Mouse (Mus musculus): Measurements from ENCODE around the gene Trove2. TPM values are rescaled to one million over a fixed set of nuclear protein-coding genes. Genes with fewer than 3 reads are reported as not detected.
"Not testable (repeated sequence)": the region's sequence is repeated elsewhere in the genome, so short reads cannot be mapped to it uniquely, and the experiment has no call there.

The Trove2 gene
- total RNA-seq, 2 experiments from 2014 or later, result 2.9 to 3.5 TPM

DNA sequence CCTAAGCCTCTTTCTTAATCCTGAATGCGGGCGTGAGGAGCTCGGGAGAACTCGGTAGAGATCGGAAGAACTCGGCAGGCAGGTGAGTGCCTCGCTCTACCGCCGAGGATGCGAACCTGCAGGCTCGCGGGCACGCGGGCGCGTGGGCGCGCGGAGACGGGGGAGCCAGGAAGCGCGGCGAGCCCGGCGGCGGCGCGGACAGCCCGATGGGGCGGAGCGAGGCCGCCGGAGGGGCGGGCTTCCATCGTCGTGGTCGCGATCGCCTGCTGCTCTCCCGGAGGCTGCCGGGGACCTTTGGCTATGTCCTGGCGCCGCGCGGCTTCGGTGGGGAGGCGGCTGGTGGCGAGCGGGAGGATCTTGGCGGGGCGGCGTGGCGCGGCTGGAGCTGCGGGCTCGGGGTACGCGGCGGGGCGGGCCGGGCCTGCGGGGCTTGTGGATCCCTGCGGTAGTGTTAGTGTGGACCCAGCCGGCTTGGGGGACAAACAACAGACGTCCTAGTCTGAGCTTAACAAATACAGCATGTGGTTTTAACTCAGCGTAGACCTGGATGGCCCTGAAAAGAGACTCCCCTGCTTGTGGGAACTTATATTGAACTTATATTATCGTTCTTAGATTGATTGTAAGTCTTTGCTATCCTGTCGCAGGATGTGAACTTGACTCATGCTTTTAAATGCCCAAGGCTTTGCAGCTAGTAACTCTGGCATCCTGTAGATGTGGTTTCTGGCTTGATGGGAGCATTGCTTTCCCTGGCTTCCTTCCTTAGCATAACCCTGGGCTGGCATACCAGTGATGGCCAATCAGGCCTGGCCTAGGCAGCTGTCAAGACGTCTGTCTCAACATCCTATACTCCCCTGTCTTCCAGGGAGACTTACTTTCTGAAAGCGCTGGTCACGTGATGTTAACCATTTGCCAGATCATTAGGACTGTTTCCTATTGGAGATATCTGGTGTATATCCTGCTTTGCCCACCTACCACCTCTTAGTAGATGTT lies 37.2 kb downstream of the Trove2 start:
- peak; percentile 74 for DNase-seq (ENCODE audit: low spot score)

DNA sequence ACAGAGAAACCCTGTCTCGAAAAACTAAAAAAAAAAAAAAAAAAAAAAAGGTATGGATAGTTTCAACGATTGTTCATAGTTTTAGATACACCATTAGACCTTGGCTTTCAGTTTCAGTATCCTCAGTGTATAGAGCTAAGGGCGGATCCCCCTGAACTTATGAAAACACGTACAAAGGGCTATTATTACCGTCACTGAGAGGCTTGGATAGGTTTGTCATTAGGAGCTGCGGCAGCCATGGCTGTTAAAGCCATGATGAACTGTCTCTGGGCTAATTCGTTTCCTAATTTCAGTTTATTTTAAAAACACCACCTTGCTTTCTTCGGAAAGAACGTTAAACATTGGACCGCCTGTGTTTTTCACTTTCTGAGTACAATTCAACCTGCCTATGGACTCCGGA lies 38.1 kb downstream of the Trove2 start:
- no peak for DNase-seq (ENCODE audit: low spot score)

DNA sequence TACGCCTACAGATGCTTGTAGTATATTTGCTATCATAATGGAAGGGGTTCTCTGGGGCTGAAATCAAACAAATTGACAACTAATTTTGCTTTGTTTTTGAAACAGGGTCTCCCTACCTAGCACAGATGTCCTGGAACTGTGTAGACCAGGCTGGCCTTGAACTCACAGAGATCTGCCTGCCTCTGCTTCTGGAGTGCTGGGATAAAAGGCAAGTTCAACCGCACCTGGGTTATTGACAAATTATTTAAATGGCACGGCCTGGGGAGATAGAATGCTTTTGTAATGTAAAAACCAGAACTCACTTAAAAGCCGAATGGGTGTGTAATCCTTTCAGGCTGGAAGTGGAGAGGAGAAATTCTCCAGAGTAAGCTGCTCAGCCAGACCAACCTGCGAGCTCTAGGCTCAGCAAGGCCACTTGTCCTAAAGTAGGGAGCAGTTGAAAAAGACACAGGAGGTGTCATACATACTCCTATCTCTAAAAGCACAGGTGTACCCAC lies 42.9 kb downstream of the Trove2 start:
- no peak for DNase-seq (ENCODE audit: low spot score)

DNA sequence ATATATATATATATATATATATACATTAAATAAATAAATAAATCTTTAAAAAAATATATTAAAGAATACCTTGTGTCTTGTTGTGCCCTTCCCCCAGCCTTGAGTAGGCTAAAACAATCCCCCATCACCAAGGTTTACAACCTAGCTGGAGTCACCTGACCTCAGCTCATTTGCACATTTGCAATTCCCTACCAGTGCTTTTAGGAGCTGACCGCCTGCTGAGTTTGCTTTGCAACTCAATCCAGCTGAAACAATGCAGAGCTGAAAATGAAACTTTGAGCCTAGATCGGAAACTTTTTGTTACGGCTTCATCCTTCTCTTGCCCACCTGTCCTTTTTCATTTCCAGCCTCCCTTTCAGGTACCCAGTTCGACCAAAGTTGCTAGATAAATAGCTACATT lies 45.2 kb downstream of the Trove2 start:
- no peak for DNase-seq (ENCODE audit: low spot score)

DNA sequence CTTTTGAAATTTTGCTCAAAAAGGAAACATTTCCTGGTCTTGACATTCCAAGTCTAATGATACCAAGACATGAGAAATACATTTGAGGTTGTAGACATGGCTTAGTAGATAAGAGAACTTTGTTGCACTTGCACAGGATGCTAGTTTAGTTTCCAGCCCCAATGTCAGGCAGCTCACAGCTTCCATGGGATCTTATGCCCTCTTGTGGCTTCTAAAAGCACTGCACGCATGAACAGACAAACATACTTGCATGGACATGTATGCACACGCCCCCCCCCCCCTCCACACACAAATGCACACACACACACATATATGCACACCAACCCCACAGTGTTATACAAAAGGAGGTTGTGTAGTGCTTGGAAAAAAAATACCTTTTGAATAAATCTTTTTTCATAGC lies 46.0 kb downstream of the Trove2 start:
- DNase-seq (ENCODE audit: low spot score), result no peak

DNA sequence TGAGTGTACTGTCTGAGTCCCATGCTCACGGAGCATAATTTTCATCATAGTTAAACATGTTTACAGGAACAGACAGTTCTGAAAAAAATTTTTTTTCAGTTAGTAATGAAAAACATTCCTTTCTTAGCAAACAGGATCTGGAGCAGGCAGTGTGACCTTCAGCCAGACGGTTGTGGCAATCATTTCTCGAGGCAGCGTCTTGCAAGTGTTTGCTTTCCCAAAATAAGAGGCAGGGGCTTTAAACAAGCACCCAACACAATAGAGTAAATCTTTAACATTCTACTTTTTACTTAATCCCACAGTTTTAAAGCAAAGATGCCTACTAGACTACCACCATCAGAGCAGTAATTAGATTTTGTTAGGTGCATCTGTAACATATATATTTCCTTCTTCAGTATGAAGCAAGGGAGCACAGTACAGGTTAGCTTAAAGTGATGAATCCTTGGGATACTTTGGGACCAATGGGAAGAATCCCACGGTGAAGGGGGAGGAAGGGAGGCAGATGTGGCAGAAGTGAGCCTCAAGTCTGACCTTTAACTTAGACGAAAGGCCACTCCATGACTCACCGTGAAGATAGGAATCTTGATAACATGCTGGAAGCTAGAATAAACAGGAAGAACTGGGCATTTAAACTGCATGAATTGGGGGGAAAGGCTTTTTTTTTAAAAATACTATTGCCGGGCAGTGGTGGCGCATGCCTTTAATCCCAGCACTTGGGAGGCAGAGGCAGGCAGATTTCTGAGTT lies 49.0 kb downstream of the Trove2 start:
- no peak for DNase-seq (ENCODE audit: low spot score)

DNA sequence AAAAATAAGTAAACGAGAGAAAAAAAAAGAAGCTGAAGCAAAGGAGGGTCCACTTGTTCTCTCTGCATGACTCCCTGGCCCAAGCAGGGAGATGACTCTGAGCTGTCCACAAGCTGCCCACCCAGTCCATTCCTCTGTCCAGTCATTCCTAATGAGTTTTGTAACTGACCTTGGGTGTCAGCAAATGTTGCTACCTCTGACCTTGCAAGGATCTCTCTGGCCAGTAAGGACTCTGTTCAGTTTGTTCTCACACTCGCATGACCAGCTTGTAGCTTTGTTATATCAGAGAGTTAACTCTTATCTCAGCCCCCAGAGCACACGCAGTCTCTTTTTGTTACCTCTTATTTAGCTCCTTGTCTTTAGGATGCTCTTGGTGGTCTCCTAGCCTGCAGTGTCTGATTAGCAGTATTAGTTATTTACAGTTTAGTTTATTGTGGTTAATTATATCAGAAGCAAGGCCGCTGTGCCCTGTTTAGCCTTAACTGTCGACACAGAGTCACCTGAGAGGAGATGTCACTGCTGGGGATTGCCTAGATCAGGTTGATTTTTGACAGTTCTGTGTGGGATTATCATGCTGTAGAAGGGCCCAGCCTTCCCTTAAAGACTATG lies 52.3 kb downstream of the Trove2 start:
- DNase-seq (ENCODE audit: low spot score), result no peak

DNA sequence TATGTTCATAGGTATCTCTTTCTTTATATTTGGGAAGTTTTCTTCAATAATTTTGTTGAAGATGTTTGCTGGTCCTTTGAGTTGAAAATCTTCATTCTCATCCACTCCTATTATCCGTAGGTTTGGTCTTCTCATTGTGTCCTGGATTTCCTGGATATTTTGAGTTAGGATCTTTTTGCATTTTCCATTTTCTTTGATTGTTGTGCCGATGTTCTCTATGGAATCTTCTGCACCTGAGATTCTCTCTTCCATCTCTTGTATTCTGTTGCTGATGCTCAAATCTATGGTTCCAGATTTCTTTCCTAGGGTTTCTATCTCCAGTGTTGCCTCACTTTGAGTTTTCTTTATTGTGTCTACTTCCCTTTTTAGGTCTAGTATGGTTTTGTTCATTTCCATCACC lies 60.8 kb downstream of the Trove2 start, which contains the start of gene Glrx2:
Gene Glrx2 (plus strand): TSS at position 301 of the 400 bp plus-strand sequence.
- not testable (repeated sequence) for DNase-seq (ENCODE audit: low spot score)

DNA sequence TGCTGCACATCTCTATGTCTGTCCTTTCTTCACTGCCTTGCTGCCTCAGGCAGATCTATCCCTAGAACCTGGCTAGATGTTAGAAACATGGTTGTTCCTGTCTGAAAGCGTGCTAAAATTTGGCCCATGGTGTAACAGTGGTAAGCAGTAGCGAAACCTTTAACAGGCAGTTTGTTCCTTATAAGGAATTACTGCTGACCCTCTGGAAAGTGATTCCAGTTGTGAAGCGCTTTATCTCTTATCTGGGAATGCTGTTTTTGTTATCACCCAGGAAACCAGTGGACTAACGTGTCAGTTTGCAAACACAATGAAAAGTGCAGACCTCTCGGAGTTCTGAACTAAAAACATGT lies 66.3 kb downstream of the Trove2 start:
- DNase-seq (ENCODE audit: low spot score), result no peak

DNA sequence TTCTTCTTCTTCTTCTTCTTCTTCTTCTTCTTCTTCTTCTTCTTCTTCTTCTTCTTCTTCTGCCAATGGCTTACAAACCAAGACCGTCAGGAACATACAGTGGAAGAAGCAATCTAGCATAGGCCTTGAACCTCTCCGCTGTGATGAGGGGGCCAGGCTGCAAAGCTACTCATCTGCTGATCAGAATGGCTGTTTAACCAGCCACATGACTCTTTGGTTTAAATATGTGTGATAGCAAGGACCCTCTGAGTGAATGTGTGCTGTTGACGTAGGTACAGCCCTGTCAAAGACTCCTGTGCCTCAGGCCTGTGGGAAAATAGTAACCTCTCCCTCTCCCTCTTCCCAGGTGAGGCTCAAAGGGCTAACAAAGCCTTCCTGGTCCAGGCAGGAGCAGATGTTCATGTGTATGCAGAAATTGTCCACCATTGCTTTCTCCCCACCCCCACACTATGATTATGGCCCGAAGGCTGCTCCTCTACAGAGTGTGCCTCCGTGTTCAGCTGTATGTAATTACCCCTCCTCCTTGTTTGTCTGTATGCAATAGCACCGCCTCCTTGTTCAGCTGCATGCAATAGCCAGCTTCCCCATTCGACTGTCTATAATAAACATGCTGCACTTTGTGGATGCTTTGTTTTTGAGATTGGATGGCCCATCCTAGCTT lies 66.8 kb downstream of the Trove2 start:
- no peak for DNase-seq (ENCODE audit: low spot score)

DNA sequence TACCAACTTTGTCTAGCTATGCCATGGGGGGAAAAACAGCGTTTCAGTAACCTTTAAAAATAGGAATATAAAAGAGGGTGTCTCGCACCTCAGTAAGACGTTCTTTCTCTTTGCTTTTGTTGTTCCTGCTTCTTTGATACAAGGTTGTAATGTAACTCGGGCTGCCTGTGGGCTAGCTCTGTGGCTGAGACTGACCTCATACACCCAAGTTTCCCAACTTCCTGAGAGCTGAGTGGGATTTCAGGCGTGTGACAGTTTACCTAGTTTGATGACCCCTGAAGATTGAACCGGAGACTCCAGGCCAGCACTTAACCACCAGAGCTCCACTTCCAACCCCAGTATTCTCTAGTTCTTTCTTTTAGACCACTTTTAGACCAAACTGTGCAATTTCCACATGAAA lies 68.5 kb downstream of the Trove2 start:
- no peak for DNase-seq (ENCODE audit: low spot score)

DNA sequence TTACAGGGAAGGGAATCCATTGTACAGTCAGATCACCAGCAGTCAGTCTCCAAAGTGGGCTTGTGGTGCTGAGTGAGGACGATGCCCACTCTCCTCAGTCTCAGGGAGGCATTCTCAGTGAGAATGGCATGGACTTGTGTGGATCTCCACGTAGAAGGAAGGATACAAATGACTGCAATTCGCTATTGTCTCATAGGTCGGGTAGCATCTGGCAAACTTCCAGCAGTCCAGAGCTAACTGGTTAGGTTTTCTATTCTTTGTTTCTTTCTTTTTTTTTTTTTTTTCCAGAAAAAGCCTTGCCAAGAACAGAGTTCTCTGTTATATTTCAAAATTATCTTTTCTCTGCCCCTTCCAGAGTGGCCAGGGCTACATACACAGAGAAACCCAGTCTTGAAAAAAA lies 69.9 kb downstream of the Trove2 start:
- no peak for DNase-seq (ENCODE audit: low spot score)

DNA sequence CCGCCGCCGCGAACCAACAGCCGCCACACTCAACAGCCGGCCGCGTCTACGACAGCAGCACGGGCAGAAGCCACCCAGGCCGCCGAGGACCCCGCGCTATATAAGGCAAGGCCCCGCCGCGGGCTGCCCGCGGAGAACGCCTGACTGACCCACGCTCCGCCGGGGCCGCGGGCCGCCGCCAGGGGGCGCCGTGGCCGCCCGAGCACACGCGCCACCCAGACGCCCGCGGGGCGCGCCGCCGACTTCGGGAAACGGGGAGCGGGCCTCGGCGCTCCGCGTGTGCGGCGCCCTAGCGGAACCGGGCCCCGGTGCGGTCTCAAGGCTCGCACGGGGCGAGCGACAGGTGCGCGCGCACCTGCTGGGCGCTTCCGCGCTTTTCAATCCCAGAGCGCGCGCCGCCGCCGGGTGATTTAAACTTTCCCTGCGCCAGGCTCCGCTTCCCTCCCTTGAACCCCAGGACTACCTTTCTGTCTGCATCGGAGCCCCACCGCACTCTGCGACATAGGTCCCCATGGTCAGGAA lies 74.1 kb downstream of the Trove2 start, which contains the start of gene Cdc73:
Gene Cdc73 (minus strand): TSS at position 153 of the 522 bp plus-strand sequence.
- peak; percentile 88 for DNase-seq (ENCODE audit: low spot score)

DNA sequence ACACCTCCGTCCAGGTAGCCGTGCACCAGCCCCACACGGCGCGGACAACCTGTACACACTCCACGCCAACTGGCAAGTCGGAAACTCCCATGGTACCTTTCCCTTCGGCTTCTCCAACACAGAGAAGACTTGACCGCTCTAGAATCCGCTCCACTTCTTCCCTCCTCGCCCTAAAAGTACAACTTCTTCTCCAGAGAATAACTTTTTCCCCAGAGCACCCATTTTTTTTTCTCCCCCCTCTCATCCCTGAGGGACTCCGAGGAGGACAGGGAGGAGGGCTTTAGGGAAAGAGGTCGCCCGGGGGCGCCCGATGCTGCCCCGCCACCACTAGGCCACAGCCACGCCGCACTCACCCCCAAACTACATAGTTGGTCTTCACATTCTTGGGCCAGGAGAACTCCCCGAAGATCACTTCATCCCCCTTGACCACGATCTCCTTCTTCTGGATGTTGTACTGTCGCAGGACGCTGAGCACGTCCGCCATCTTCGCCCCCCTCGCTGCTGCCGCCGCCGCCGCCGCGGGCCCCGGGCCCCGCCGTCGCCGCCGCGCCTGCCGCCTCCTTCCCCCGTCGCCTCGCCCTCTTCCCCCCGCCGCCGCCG lies 74.6 kb downstream of the Trove2 start:
- DNase-seq (ENCODE audit: low spot score), result peak; percentile 46

DNA sequence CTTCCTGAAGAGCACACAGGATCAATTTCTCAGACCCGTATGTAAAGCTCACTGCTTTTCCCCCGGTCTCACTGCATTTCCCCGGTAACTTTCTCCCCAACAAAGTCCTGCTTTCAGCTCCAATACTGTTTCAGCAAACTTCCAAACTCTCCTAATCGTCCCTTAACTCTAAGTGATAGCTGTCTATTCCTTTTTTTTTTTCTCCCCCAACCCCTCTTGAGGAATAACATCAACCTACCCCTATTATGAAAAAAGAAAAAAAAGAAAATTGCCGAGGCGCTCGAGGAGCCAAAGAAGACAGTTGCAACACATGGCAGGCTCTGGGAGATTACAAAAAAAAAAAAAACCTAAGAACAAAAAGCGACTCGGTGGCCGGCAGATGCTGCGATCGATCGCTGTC lies 75.1 kb downstream of the Trove2 start:
- DNase-seq (ENCODE audit: low spot score), result no peak

Other genes starting within 250 kb of the Trove2 start
- under 1 TPM; 0.53 to 0.76 TPM for gene B3galt2, start 136.4 kb downstream of the Trove2 start, total RNA-seq (2021)
- 10 to 100 TPM; 47.1 to 54.6 TPM for gene Cdc73, start 74.2 kb downstream of the Trove2 start, total RNA-seq (2021)
- 10 to 100 TPM; 69.4 to 77.9 TPM for gene Glrx2, start 60.7 kb downstream of the Trove2 start, total RNA-seq (2021)
- 10 to 100 TPM; 19.0 to 22.0 TPM for gene Uchl5, start 204 bp upstream of the Trove2 start, total RNA-seq (2021)
- 1 to 10 TPM; 4.4 to 9.9 TPM for gene Rgs2, start 227.1 kb upstream of the Trove2 start, total RNA-seq (2021)

Data from gastrocnemius, adult 18-20 months (tissue).